In genomic region chr6:40607431-40607830, GRCm38 (mm10) we compare ENCODE assay signal across 15 mouse cellular contexts. TPM values are rescaled to one million over a fixed set of nuclear protein-coding genes. Genes with fewer than 3 reads are reported as not detected.
DNase-seq lines count a peak whose midpoint lies in the region; ATAC-seq lines count a peak whose summit lies in the region.
"Had no signal": no experiment of that assay in that cellular context is flagged by ENCODE, and none has a peak within 500 bp of the region (broad histone marks: within the 10 kb centered on the region; RNA-seq: fewer than 3 reads in every experiment).

No protein-coding gene starts in this region.

- H3K27me3 ChIP-seq in liver, embryonic 12.5 days (replicated peaks): no peaks in the 10 kb centered on the region
- no peaks in the 10 kb centered on the region for H3K27me3 ChIP-seq in hindbrain, embryonic 12.5 days
- H3K27me3 ChIP-seq: midbrain, embryonic 12.5 days had no signal

- peak; percentile 98 for ATAC-seq in frontal cortex, adult (ENCODE audit: low TSS enrichment)
- ATAC-seq in liver, embryonic 12.5 days: no peak
- no peak for ATAC-seq in hindbrain, embryonic 12.5 days (ENCODE audit: low FRiP score)

- peak; percentile 73 for DNase-seq in 416B (ENCODE audit: low read depth)
- peak; percentile 27 for DNase-seq in adrenal gland, adult 8-10 months
- DNase-seq in left cerebral cortex, adult 9 months (ENCODE audit: low spot score in 2 of 2): peak; percentile 64 to 86
- DNase-seq in kidney, postnatal 4 days: no peak
- DNase-seq in embryo, embryonic 10 days (ENCODE audit: low spot score): no peak
- DNase-seq: kidney, adult 2 months; thymus, adult 2 months had no signal

- no peak overlapping the region for H3K4me2 ChIP-seq in liver, embryonic 12.5 days
- no peak overlapping the region for H3K4me2 ChIP-seq in hindbrain, embryonic 12.5 days (replicated peaks)
- H3K4me2 ChIP-seq: midbrain, embryonic 12.5 days had no signal

- no peaks in the 10 kb centered on the region for H3K36me3 ChIP-seq in liver, embryonic 12.5 days
- no peaks in the 10 kb centered on the region for H3K36me3 ChIP-seq in hindbrain, embryonic 12.5 days
- H3K36me3 ChIP-seq: G1E; heart, embryonic 10.5 days; midbrain, embryonic 12.5 days had no signal

- H3K4me1 ChIP-seq in liver, embryonic 12.5 days: no peaks in the 10 kb centered on the region
- H3K4me1 ChIP-seq in hindbrain, embryonic 12.5 days: no peaks in the 10 kb centered on the region
- H3K4me1 ChIP-seq: heart, embryonic 10.5 days; midbrain, embryonic 12.5 days had no signal

- H3K27ac ChIP-seq in liver, embryonic 12.5 days: no peak overlapping the region
- H3K27ac ChIP-seq in hindbrain, embryonic 12.5 days: no peak overlapping the region
- H3K27ac ChIP-seq: heart, embryonic 10.5 days; midbrain, embryonic 12.5 days had no signal

- H3K9me3 ChIP-seq in liver, embryonic 12.5 days (replicated peaks): no peaks in the 10 kb centered on the region
- no peaks in the 10 kb centered on the region for H3K9me3 ChIP-seq in hindbrain, embryonic 12.5 days (replicated peaks)
- H3K9me3 ChIP-seq: G1E; heart, embryonic 10.5 days; midbrain, embryonic 12.5 days had no signal

- H3K9ac ChIP-seq in liver, embryonic 12.5 days: no peak overlapping the region
- H3K9ac ChIP-seq in hindbrain, embryonic 12.5 days: no peak overlapping the region
- H3K9ac ChIP-seq: midbrain, embryonic 12.5 days had no signal

- H3K4me3 ChIP-seq in liver, embryonic 12.5 days: no peak overlapping the region
- no peak overlapping the region for H3K4me3 ChIP-seq in hindbrain, embryonic 12.5 days
- H3K4me3 ChIP-seq: erythroblast, embryonic 14.5 days; heart, embryonic 10.5 days; midbrain, embryonic 12.5 days had no signal

RNA-seq across cellular contexts. Expression of gene Tas2r138, which starts 5.7 kb away (rescaled TPM):
- total RNA-seq in adrenal gland, adult 8-10 months (2022): not detected
- polyA plus RNA-seq in liver, embryonic 12.5 days (2016; fragmentation: Nextera tagmentation; extraction: Ambion mirVana): not detected in 2 replicates
- polyA plus RNA-seq in hindbrain, embryonic 12.5 days (2016; fragmentation: Nextera tagmentation; extraction: Ambion mirVana): not detected in 2 replicates
- total RNA-seq: G1E; liver, adult 2 months had no signal
- polyA plus RNA-seq: erythroblast, embryonic 14.5 days; G1E; heart, embryonic 10.5 days; midbrain, embryonic 12.5 days had no signal

RNA-seq across cellular contexts. Expression of gene Mgam, which starts 21.2 kb away (rescaled TPM):
- total RNA-seq in adrenal gland, adult 8-10 months (2022): under 1 TPM in 2 of 4 experiments, not detected in 2; 0.08 to 0.20 TPM
- 0.35 TPM in 2 replicates for polyA plus RNA-seq in liver, embryonic 12.5 days (2016; fragmentation: Nextera tagmentation; extraction: Ambion mirVana)
- 0.09 TPM in 1 of 2 replicates, not detected in the other for polyA plus RNA-seq in hindbrain, embryonic 12.5 days (2016; fragmentation: Nextera tagmentation; extraction: Ambion mirVana)
- polyA plus RNA-seq: G1E; midbrain, embryonic 12.5 days had no signal

RNA-seq across cellular contexts. Expression of gene Clec5a, which starts 21.8 kb away (rescaled TPM):
- total RNA-seq in adrenal gland, adult 8-10 months (2022): 1 to 10 TPM; 2.0 to 3.2 (median 2.3) TPM
- 2.5 and 2.8 TPM in 2 replicates for polyA plus RNA-seq in liver, embryonic 12.5 days (2016; fragmentation: Nextera tagmentation; extraction: Ambion mirVana)
- 1.0 TPM in 2 replicates for polyA plus RNA-seq in hindbrain, embryonic 12.5 days (2016; fragmentation: Nextera tagmentation; extraction: Ambion mirVana)
- polyA plus RNA-seq: erythroblast, embryonic 14.5 days; G1E; liver, adult 2 months had no signal

RNA-seq across cellular contexts. Expression of gene Olfr460, which starts 38.1 kb away (rescaled TPM):
- under 1 TPM in 1 of 4 experiments, not detected in 3; 0.38 TPM for total RNA-seq in adrenal gland, adult 8-10 months (2022)
- polyA plus RNA-seq in liver, embryonic 12.5 days (2016; fragmentation: Nextera tagmentation; extraction: Ambion mirVana): not detected in 2 replicates
- not detected in 2 replicates for polyA plus RNA-seq in hindbrain, embryonic 12.5 days (2016; fragmentation: Nextera tagmentation; extraction: Ambion mirVana)
- total RNA-seq: liver, adult 2 months had no signal
- polyA plus RNA-seq: erythroblast, embryonic 14.5 days; G1E; heart, embryonic 10.5 days; liver, adult 2 months; midbrain, embryonic 12.5 days; thymus, adult 2 months had no signal

RNA-seq across cellular contexts. Expression of gene Olfr461, which starts 52.6 kb away (rescaled TPM):
- total RNA-seq in adrenal gland, adult 8-10 months (2022): not detected
- polyA plus RNA-seq in liver, embryonic 12.5 days (2016; fragmentation: Nextera tagmentation; extraction: Ambion mirVana): not detected in 2 replicates
- 0.05 and 0.50 TPM in 2 replicates for polyA plus RNA-seq in hindbrain, embryonic 12.5 days (2016; fragmentation: Nextera tagmentation; extraction: Ambion mirVana)
- total RNA-seq: liver, adult 2 months had no signal
- polyA plus RNA-seq: erythroblast, embryonic 14.5 days; G1E; heart, embryonic 10.5 days; kidney, adult 2 months; liver, adult 2 months; thymus, adult 2 months had no signal

Comparison
In these comparisons a context has a peak if more than half of its experiments do, and no peak if none do; other contexts are left out.
1. DNase-seq: peak in 416B (single experiment), adrenal gland, adult 8-10 months (single experiment) and left cerebral cortex, adult 9 months (2 of 2); none in kidney, postnatal 4 days (0 of 2) and embryo, embryonic 10 days (single experiment).